Mouse (Mus musculus) thymus, postnatal 25 days (tissue): ENCODE results near the gene Rce1.
A peak's percentile ranks its signal among the peaks of the same experiment; 100 is the strongest.
"Not testable (repeated sequence)": the region's sequence is repeated elsewhere in the genome, so short reads cannot be mapped to it uniquely, and the experiment has no call there.

ENCODE experiments used
- DNase-seq: peaks from one replicate; pipeline ENCODE4 v3.0.0; 2022

Gene Rce1

DNA sequence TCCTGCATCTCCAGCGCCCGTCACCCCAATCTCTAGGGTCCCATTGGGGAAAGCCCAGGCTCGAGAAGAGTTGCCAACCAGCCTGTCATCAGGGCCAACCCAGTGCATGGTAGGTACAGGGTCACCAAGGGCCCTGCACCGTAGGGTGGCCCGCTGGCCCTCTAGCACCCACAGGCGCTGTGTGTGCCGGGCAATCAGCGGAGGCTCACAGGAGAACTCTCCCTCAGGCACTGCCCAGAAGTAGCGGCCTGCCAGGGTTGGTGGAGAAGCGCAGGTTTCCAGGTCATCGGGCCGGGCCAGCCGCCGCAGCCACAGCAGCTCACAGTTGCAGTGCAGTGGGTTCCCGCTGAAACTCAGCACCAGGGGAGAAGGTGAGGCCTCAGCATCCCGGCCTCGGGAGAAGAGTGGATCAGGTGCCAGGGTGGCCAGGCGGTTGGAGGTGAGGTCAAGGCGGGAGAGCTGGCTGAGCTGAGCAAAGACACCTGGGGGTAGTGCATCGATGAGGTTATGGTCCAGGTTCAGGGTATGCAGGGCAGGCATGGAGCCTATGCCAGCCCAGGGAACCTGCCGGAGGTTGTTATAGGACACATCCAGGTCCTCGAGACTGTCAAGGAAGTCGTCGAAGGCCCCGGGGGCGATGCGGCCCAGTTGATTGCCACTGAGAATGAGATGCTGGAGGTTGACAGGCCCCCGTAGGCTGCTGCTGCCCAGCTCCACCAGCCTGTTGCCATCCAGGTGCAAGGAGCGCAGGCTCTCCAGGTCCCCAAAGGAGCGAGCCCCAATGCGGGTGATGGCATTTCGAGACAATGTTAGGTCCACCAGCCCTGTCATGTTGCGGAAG, 11.8 kb downstream of the Rce1 start:
- DNase-seq: no peak

GRCm38 (mm10) chr19:4612181-4612961, 13.1 kb downstream of the Rce1 start:
- DNase-seq: no peak

GRCm38 (mm10) chr19:4610109-4610508, 15.3 kb downstream of the Rce1 start:
- DNase-seq: no peak

- no peak for DNase-seq
Measured at GRCm38 (mm10) chr19:4608511-4608910, 16.9 kb downstream of the Rce1 start.

DNA sequence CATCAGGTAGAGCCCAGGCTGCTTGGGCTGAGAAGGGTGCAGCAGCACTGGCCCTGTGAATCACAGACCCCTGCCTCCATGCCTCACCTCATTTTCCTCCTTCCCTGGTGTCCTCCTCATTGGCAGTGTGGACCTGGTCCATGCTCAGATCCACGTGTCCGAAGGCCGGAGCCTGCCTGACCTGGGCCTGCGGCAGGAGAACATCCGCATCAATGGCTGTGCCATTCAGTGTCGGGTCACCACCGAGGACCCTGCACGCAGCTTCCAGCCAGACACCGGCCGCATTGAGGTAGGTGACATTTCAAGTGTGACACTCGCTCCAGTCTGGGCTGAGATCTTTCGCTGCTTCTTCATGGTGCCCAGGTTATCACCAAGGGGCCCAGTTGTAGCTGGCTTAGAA, 18.0 kb downstream of the Rce1 start:
- DNase-seq: no peak

- no peak for DNase-seq
Measured at GRCm38 (mm10) chr19:4605654-4606053, 19.8 kb downstream of the Rce1 start.

DNA sequence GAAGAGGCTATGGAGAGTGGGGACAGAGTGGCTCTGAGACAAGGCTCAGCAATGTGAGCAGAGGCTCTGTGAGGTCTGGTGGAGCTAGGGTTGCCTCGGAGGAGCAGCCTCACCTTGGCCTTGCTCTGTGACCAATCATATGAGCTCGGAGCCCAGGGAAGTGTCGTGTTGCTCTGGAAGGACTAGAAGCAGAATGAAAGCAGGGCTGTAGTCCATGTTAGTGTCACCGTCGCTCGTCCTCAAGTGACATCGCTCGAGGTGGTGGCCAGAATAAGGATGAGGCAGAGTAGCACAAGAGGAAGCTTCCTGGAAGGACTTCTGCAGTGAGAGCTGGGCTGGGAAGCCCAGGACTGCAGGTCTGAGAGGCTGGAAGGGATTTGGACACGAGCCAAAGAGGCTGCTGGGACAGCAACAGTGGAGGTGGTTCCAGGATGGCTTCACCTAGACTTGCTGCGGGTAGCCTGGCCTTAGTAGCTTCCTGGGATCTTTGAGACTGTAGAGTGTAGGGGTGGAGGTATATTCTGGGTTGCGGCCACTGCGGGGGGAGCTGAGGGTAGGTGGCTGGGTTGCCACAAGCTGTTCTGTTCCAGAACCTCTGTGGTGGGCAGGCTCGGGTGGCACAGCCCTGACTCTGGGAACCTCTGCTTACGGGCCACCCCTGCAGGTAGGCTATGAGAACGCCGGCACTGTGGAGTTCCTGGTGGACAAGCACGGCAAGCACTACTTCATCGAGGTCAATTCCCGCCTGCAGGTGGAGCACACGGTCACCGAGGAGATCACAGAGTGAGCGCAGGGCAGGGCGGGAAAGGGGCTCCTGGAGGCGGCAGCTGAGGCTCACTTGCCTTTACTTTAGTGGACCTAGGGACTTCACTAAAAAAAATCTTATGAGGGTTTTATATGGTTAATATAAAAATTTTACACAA, 21.4 kb downstream of the Rce1 start:
- DNase-seq: peak; percentile 47

DNA sequence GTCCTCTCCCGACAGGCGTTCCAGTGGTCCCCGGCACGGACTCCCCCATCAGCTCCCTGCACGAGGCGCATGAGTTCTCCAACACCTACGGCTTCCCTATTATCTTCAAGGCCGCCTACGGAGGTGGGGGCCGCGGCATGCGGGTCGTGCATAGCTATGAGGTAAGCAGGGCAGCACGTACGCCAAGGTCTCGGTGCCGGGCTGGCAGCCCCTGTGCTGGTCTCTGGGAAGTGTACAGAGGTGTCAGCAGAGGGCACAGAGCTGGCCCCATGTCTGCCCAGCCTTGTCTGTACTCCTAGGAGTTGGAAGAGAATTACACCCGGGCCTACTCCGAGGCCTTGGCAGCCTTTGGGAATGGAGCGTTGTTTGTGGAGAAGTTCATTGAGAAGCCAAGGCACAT, 23.0 kb downstream of the Rce1 start:
- DNase-seq: no peak

GRCm38 (mm10) chr19:4596071-4596470, 29.4 kb downstream of the Rce1 start:
- DNase-seq: no peak

DNA sequence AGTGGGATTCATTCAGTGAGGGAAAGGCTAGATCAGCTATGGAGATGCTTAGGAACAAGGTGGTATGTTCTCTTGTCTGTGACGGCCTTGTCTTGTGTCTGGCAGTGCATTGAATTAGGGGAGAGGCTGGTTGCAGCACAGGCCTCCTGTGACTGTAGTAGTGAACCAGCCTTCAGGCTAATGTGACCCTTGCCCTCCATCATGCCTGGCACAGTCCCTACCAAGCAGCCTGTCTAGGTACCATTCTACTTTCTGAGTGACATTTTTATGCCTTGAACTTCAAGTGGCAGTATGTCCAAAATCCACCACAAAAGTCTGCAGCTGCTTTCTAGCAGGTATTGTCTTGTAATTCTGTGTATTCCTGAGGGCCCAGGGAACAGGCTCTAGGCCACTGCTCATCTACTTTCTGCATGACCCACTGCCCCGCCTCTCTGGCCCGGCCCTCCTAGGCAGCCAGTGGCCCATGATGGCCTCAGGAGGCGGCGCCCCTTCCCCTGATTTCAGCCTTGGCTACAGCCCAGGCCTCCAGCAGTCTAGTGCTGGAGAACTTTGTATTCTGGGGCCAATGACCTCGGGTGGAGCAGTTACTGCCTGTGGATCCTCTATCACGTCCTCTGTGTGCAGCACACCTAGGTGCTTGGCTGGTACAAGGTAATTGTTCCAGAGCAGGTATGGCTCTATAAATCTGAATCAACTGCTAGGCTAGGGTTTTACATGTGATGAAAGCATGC, 31.5 kb downstream of the Rce1 start:
- no peak for DNase-seq

- peak; percentile 30 for DNase-seq
Measured at GRCm38 (mm10) chr19:4590025-4590424, 35.4 kb downstream of the Rce1 start.

DNA sequence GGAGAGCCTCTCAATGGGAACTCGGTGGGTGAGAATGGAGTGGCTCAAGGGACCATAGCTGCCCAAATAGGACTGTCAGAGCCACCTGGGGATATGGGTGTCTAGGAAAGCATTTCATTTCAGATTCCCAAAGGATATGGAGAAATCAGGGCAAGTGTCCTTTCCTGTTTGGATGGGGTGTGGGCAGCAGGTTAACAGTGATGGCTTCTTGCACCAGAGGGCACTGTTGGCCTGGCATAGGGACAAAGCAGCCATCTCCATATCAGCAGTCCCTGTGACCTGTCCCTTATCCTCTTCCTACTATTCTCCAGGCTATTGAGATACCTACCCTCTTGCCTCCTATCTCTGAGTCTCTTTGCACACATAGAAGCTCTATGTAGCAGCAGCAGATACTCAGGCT, 36.4 kb downstream of the Rce1 start:
- no peak for DNase-seq

DNA sequence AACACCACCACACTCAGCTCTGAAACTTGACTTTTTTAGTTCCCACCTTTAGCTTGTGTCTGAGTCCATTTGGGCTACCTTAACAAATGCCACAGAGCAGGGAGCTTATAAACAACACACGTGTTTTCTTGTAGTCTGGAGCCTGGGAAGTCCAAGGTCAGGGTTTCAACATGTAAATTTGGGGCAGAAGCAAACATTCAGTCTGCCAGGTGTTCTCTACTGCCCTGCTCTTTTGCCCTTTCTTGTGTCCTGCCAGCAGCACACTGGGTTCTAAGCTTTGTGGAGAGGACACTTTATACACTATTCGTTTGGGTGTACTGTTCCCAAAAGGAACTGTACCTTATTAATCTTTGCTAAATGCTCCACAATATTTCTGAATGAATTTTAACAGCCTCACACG, 37.0 kb downstream of the Rce1 start:
- no peak for DNase-seq

GRCm38 (mm10) chr19:4587426-4587825, 38.0 kb downstream of the Rce1 start:
- DNase-seq: no peak

GRCm38 (mm10) chr19:4586783-4587182, 38.7 kb downstream of the Rce1 start:
- DNase-seq: not testable (repeated sequence)

- no peak for DNase-seq
Measured at GRCm38 (mm10) chr19:4583856-4584255, 41.6 kb downstream of the Rce1 start.

DNA sequence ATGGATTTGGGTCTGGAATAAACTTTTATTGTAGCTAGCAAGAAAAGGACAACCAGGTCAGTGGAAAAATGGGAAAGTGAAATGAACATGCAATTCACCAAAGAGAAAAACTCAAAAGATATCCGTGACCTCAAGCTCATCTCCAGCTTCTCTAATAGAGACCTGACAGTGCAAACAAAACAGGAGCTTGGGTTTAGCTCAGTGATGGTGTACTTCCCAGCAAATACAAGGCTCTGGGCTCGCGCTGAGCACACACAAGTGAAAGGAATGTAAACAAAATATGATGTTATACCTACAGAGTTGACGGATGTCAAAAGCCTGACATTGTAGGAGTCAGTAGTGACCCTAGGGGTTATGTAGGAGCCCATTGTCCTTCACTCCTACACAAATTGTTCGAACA, 46.1 kb downstream of the Rce1 start:
- DNase-seq: no peak

GRCm38 (mm10) chr19:4578799-4579198, 46.6 kb downstream of the Rce1 start:
- DNase-seq: no peak

DNA sequence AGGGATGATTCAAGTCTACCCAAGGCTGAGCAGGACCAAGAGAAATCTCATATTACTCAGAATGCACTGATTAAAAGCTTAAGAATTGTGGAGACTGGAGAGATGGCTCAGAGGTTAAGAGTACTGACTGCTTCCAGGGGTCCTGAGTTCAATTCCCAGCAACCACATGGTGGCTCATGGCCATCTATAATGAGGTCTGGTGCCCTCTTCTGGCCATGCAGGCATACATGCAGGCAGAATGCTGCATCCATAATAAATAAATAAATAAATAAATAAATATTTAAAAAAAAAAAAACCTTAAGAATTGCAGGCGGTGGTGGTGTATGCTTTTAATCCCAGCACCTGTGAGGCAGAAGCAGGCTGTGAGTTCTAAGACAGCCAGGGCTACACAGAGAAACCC, 52.2 kb downstream of the Rce1 start:
- DNase-seq: no peak
